Mouse (Mus musculus): ENCODE results near the gene Ifitm1. TPM values are rescaled to one million over a fixed set of nuclear protein-coding genes. Genes with fewer than 3 reads are reported as not detected.
"Not testable (repeated sequence)": the region's sequence is repeated elsewhere in the genome, so short reads cannot be mapped to it uniquely, and the experiment has no call there.

Ifitm1 gene
- total RNA-seq, 2 experiments from 2014 or later, result 1.7 to 2.9 TPM

GRCm38 (mm10) chr7:140971479-140972171 is 4.6 kb downstream of the Ifitm1 start:
- intact Hi-C loops (cut with DNase I), result no loop called here
- no peak for DNase-seq (ENCODE audit: low spot score in 2 of 2)

GRCm38 (mm10) chr7:140973396-140974165 is 6.6 kb downstream of the Ifitm1 start:
- DNase-seq (ENCODE audit: low spot score in 2 of 2), result peak in 1 of 2 experiments; percentile 67
- intact Hi-C loops (cut with DNase I), result no loop called here

GRCm38 (mm10) chr7:140974940-140975339 is 7.9 kb downstream of the Ifitm1 start:
- DNase-seq (ENCODE audit: low spot score in 2 of 2), result no peak
- intact Hi-C loops (cut with DNase I), result no loop called here

- intact Hi-C loops (cut with DNase I), result no loop called here
- no peak for DNase-seq (ENCODE audit: low spot score in 2 of 2)
Measured at GRCm38 (mm10) chr7:140975465-140975864, 8.4 kb downstream of the Ifitm1 start.

GRCm38 (mm10) chr7:140976720-140977119 is 9.7 kb downstream of the Ifitm1 start:
- intact Hi-C loops (cut with DNase I); DNase-seq (ENCODE audit: low spot score in 2 of 2): not testable (repeated sequence)

DNA sequence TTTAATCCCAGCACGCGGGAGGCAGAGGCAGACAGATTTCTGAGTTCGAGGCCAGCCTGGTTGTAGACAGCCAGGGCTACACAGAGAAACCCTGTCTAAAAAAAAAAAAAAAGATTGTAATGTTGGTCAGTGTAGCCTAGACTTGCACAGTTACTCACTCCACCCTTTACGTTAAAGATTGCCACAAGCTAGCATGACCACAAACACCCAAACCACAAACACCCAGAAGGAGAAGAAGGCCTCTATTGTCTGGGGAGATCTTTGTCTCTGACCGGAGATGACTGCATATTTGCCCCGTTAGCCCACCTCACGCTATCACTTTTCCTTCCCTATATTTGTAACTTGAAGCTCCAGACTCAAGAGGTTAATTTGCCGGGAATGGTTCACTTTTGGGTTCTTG is 14.7 kb downstream of the Ifitm1 start:
- DNase-seq (ENCODE audit: low spot score in 2 of 2), result no peak
- intact Hi-C loops (cut with DNase I), result no loop called here

- intact Hi-C loops (cut with DNase I), result no loop called here
- DNase-seq (ENCODE audit: low spot score in 2 of 2), result no peak
Measured at GRCm38 (mm10) chr7:140982971-140983370, 15.9 kb downstream of the Ifitm1 start.

DNA sequence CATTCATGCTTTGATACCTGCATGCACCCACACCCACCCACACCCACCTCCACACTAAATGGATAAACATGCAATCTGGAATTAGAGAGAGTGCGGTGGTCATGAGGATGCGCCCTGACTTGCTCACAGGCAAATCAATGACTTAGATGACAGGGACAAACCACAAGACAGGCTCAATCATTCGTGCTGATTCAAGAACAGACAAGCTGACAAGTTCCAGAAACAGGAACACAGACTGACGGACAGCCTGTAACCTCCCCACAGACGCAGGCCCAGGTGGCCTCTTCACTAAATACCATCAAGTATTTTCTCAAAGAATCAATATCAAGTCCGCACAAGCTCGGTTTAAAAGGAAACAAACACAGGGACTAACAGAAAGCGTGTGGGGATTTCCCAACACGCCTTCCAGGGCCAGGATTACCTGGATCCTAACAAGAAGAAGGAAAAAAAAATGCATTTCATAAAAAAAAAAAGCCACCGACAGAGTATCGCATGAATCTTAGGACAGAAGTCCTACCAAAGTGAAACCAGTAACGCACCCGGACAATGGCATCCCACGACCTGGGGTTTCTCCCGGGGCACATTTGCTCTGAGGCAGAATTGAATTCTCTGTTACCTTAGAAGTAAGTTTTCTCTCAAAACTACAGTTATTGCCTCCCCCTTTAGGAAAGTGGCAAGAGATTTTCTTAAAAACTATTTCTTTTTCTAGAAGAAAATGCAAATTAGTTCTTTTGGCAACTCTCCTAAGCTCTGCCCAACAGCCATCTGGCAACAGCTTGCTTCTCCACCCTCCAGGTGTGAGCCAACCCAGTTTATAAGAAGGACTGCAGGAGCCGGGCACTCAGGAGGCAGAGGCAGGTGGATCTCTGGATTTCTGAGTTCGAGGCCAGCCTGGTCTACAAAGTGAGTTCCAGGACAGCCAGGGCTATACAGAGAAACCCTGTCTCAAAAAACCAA is 20.4 kb downstream of the Ifitm1 start:
- peak in 1 of 2 experiments; percentile 87 for DNase-seq (ENCODE audit: low spot score in 2 of 2)
- intact Hi-C loops (cut with DNase I), result no loop called here

- intact Hi-C loops (cut with DNase I), result no loop called here
- DNase-seq (ENCODE audit: low spot score in 2 of 2), result no peak
Measured at GRCm38 (mm10) chr7:140989022-140989421, 22.0 kb downstream of the Ifitm1 start.

DNA sequence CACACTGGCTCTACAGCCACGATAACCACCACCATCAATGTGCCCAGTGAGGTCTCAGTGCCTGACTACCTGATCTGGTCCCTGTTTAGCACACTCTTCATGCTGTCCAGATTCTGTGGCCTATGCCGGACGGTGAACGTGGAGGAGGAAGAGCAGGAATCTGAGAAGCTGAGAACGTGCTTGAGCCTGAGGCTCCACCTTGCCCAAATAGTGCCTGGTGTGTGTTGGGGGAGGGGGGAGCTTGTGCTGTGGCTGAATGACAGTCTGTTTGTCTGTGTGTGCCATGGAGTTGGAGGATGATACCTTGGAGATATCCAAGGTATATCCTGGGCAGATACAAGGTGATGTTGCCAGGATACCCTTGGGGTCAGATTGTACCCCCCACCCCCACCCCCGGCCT is 23.2 kb downstream of the Ifitm1 start:
- intact Hi-C loops (cut with DNase I), result no loop called here
- DNase-seq (ENCODE audit: low spot score in 2 of 2), result no peak

GRCm38 (mm10) chr7:140990622-140991021 is 23.6 kb downstream of the Ifitm1 start:
- DNase-seq (ENCODE audit: low spot score in 2 of 2), result no peak
- intact Hi-C loops (cut with DNase I), result no loop called here

- DNase-seq (ENCODE audit: low spot score in 2 of 2), result no peak
- intact Hi-C loops (cut with DNase I), result no loop called here
Measured at GRCm38 (mm10) chr7:140991117-140991689, 24.2 kb downstream of the Ifitm1 start.

DNA sequence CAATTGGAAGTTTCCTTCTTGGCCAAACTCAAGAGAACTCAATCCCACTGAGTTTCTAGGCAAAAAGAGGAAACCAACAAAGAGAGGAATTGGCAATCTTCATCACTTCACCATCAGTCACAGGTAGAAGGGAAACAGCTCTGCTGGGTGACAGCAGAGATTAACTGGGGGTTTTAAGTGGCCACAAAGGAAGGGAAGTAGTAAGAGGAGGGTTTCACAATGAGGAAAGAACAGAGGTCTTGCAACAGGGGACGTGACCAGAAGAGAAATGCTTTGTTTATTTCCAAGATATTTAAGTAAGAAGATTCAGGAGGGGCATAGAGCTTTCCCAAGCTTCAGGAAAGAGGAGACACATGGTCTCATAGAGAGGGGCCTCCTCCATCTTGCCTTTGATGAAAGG is 30.8 kb downstream of the Ifitm1 start:
- DNase-seq (ENCODE audit: low spot score in 2 of 2), result no peak
- intact Hi-C loops (cut with DNase I), result no loop called here

GRCm38 (mm10) chr7:140998853-140999700 is 32.1 kb downstream of the Ifitm1 start:
- no peak for DNase-seq (ENCODE audit: low spot score in 2 of 2)
- intact Hi-C loops (cut with DNase I), result no loop called here

DNA sequence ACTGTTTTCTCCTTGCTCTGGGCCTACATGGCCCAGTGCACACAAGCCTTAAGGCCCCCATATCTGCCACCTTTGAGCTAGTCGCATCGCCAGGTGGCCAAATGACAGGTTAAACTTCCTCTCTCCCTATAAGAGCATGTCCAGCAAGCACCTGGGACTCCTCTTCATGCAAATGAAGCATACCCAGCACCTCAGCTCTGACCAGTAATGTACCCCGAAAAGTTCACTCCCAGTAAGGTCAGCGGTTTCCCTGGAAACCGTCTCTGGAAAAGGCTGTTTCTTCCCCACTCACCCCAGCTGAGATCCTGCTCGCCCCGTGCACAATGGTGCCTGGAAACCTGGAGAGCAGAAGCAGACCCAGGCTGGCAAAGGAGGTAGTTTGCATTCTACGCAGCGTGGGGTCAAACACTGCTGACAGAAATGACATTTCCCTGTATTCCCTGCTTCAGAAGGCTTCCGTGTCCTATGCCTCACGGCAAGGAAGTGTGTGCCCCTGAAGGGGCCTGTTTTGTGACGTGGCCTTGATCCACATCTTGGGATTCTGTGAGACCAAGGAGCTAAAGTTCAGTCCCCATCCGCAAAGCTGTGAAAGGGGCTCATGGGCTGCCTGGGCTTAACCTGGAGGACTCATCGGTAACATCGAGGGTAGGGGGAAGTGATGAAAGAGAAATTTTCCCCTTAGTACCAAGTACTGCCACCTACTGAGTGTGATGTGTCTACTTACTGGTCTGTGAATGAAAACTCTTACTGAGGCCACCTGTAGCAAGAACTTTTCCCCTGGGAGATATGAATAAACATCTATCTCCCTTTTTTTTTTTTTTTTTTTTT is 34.1 kb downstream of the Ifitm1 start:
- no peak for DNase-seq (ENCODE audit: low spot score in 2 of 2)
- intact Hi-C loops (cut with DNase I), result no loop called here

DNA sequence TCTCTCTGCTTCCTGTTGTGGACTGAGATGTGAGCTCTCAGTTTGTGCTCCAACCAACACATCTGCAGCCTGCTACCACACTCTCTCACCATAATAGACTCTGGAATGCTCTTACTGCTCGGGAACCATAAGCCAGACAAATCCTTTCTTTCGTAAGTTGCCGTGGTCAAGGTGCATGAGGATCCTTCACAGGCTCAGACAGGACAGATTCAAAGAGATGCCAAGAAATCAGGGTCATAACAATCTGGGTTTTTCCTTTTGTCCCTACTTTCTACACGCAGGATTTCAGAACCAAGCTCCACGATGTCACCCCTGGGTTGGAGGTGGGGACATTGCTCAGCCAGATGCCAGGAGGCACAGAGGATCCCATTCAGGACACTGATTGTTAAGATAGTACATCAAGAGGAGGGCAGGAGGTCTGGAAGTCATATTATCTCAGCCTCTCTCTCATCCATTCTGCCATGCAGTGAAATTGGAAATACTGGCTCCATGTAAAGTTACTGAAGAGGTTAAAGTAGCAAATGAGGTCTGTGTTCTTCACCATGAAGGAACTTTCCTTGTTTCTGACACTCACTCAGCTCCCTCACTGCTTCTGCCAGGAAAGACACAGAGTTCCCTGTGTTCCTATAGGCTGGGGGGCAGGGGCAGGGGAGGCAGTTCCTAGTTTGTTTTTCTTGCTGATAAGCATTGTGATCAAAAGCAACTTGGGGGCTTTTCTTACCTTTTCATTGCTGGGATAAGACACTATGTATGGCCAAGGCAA is 36.4 kb downstream of the Ifitm1 start:
- no peak for DNase-seq (ENCODE audit: low spot score in 2 of 2)
- intact Hi-C loops (cut with DNase I), result no loop called here

GRCm38 (mm10) chr7:141006446-141006845 is 39.4 kb downstream of the Ifitm1 start:
- intact Hi-C loops (cut with DNase I), result loop anchor here (5.0 kb wide), 2 partner anchors 49 to 89 kb away; partner anchors contain the start of genes Gm45717 and Ifitm2
- DNase-seq (ENCODE audit: low spot score in 2 of 2), result no peak

Data from left cerebral cortex, postnatal 25 days (tissue).